Mouse (Mus musculus) stomach, embryonic 16.5 days (tissue): ENCODE results near the gene Kcnk2. TPM values are rescaled to one million over a fixed set of nuclear protein-coding genes. Genes with fewer than 3 reads are reported as not detected.

Experiments used
- ATAC-seq: fragments of 200-750 bp; cut with Nextera tagmentation; 2 replicates; pipeline ENCODE4 v1.8.0; 2017; ENCODE audit warnings: moderate number of reproducible peaks, moderate TSS enrichment; ENCODE audit not compliant: insufficient read depth, low FRiP score
- H3K27ac ChIP-seq: fragments of 300-500 bp; sonication (generic); 2 replicates; pipeline ENCODE4 v1.5.1; 2014; ENCODE audit warnings: low read length
- H3K27me3 ChIP-seq: fragments of 300-500 bp; sonication (generic); 2 replicates; pipeline ENCODE4 v1.6.1; 2014; ENCODE audit warnings: low read length, control low read depth, mixed read lengths; ENCODE audit not compliant: control insufficient read depth, insufficient read depth
- H3K36me3 ChIP-seq: fragments of 300-500 bp; sonication (generic); 2 replicates; pipeline ENCODE4 v1.6.1; 2014; ENCODE audit warnings: low read length; ENCODE audit not compliant: control insufficient read depth, insufficient read depth
- H3K4me1 ChIP-seq: fragments of 300-500 bp; sonication (generic); 2 replicates; pipeline ENCODE4 v1.6.1; 2014; ENCODE audit warnings: low read length, control low read depth, mixed read lengths; ENCODE audit not compliant: control insufficient read depth, insufficient read depth
- H3K4me2 ChIP-seq: fragments of 300-500 bp; sonication (generic); 2 replicates; pipeline ENCODE4 v1.6.1; 2014; ENCODE audit warnings: low read depth, low read length, mixed read lengths
- H3K4me3 ChIP-seq: fragments of 300-500 bp; sonication (generic); replicated peaks from 2 replicates; pipeline ENCODE4 v1.5.1; 2014; ENCODE audit warnings: mild to moderate bottlenecking, low read length
- H3K9ac ChIP-seq: fragments of 300-500 bp; sonication (generic); 2 replicates; pipeline ENCODE4 v1.6.1; 2014; ENCODE audit warnings: low read length
- H3K9me3 ChIP-seq: fragments of 300-500 bp; sonication (generic); replicated peaks from 2 replicates; pipeline ENCODE4 v1.6.1; 2016; ENCODE audit warnings: low read length, control low read depth; ENCODE audit not compliant: control insufficient read depth
- WGBS: fragments of 180-500 bp; shearing (Covaris S2); extraction: QIAGEN DNeasy Blood & Tissue Kit; methylation state at CpG from one replicate; pipeline ENCODE4 v1.1.7; 2014; 5-methylcytosine and 5-hydroxymethylcytosine counted together
- polyA plus RNA-seq: library from polyadenylated mRNA; unstranded; fragments of >200 nt; fragmentation: Nextera tagmentation; extraction: Ambion mirVana; gene quantifications from 2 replicates; pipeline ENCODE4 v1.2.1, GENCODE M21; 2015

The Kcnk2 gene
- polyA plus RNA-seq, 1 experiment from 2014 or later = 2.9 TPM

- H3K9me3 ChIP-seq = no peaks in the 10 kb centered on the region
- H3K36me3 ChIP-seq = no peaks in the 10 kb centered on the region
- no peaks in the 10 kb centered on the region for H3K4me1 ChIP-seq
- H3K4me3 ChIP-seq = no peak overlapping the region
- 75% methylated on average over 7 of the region's 7 CpGs for WGBS
- H3K27me3 ChIP-seq = no peaks in the 10 kb centered on the region
- no peak overlapping the region for H3K9ac ChIP-seq
- ATAC-seq = no peak
- no peak overlapping the region for H3K4me2 ChIP-seq
- no peak overlapping the region for H3K27ac ChIP-seq
Observed at GRCm38 (mm10) chr1:189313750-189314149, 88.3 kb downstream of the Kcnk2 start.

GRCm38 (mm10) chr1:189310145-189310544 lies 91.9 kb downstream of the Kcnk2 start:
- 67% methylated on average over 2 of the region's 2 CpGs for WGBS
- Histone ChIP-seq H3K4me2 (no peak overlapping the region), H3K27ac (no peak overlapping the region), H3K4me3 (no peak overlapping the region), H3K4me1 (no peaks in the 10 kb centered on the region), H3K36me3 (no peaks in the 10 kb centered on the region), H3K9ac (no peak overlapping the region), H3K9me3 (no peaks in the 10 kb centered on the region), H3K27me3 (no peaks in the 10 kb centered on the region)
- ATAC-seq = no peak

- no peaks in the 10 kb centered on the region for H3K4me1 ChIP-seq
- no peaks in the 10 kb centered on the region for H3K9me3 ChIP-seq
- H3K27me3 ChIP-seq = no peaks in the 10 kb centered on the region
- no peak overlapping the region for H3K9ac ChIP-seq
- no peak overlapping the region for H3K4me3 ChIP-seq
- H3K4me2 ChIP-seq = no peak overlapping the region
- no peak overlapping the region for H3K27ac ChIP-seq
- no peaks in the 10 kb centered on the region for H3K36me3 ChIP-seq
- ATAC-seq = no peak
- WGBS = 79% methylated on average over 8 of the region's 8 CpGs
Observed at GRCm38 (mm10) chr1:189304988-189305522, 97.0 kb downstream of the Kcnk2 start.

DNA sequence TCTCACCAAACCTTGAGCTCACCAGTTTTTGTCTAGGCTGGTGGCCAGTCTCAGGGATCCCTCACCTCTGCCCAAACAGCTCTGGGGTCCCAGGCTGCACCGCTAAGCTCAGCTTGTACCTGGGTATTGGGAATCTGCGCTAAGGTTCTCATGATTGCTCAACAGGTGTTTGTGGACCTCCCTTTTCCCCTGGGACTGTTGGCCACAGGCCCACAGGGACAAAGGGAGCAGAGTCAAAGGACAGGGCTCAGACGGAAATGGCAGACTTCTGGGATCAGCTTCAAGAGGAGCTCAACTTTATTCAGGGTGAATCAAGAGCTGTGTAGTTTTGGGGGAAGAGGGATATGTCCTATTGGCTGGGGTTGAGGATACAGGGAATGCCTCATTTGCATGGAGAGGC lies 99.1 kb downstream of the Kcnk2 start:
- no peak for ATAC-seq
- no peak overlapping the region for H3K27ac ChIP-seq
- no peak overlapping the region for H3K9ac ChIP-seq
- 79% methylated on average over 3 of the region's 3 CpGs for WGBS
- no peak overlapping the region for H3K4me2 ChIP-seq
- no peak overlapping the region for H3K4me3 ChIP-seq
- no peaks in the 10 kb centered on the region; the same call in 1 of the 2 replicates for H3K9me3 ChIP-seq
- no peaks in the 10 kb centered on the region for H3K4me1 ChIP-seq
- no peaks in the 10 kb centered on the region for H3K27me3 ChIP-seq
- no peaks in the 10 kb centered on the region for H3K36me3 ChIP-seq

DNA sequence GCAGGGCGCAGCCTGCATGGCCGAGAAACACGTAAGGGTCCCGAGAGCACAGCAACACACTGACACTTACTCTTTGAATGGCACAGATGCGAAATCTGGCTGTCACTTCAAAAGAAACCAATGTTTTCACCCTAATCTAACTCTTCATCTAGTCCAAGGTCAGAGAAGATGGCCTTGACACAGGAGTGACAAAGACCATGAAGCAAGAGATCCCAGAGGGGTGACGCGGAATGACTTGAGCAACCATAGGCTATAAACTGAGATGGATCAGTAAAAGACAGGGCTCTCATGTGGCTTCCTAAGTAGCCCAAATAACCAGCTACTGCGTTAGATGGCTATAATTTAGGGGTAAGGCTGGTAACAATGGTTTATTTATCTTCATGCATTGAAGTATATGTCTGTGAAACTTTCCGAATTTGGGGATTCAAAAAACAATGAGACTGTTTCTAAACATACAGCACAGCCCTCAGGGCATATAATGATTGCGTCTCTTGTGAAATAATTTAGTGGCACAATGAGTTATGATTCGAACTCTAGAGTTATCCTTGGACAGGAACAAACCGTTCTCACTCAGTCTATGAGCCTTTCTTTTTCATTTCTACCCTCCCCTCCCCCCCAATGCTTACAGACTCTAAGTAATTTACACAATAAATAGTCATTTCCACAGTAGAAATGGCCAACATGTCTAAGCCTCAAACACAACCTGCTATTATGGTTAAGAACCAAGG lies 108.2 kb downstream of the Kcnk2 start:
- H3K9me3 ChIP-seq = no peaks in the 10 kb centered on the region
- H3K27ac ChIP-seq = no peak overlapping the region
- no peaks in the 10 kb centered on the region for H3K27me3 ChIP-seq
- WGBS = 81% methylated on average over 12 of the region's 12 CpGs
- no peaks in the 10 kb centered on the region for H3K36me3 ChIP-seq
- ATAC-seq = no peak
- H3K4me3 ChIP-seq = no peak overlapping the region
- no peak overlapping the region for H3K9ac ChIP-seq
- no peak overlapping the region for H3K4me2 ChIP-seq
- H3K4me1 ChIP-seq = no peaks in the 10 kb centered on the region

- Histone ChIP-seq H3K4me1 (no peaks in the 10 kb centered on the region), H3K9ac (no peak overlapping the region), H3K4me3 (no peak overlapping the region), H3K36me3 (no peaks in the 10 kb centered on the region), H3K27me3 (no peaks in the 10 kb centered on the region), H3K9me3 (no peaks in the 10 kb centered on the region), H3K4me2 (no peak overlapping the region), H3K27ac (no peak overlapping the region)
- ATAC-seq = no peak
- WGBS = 50% methylated on average over 3 of the region's 3 CpGs
Observed at GRCm38 (mm10) chr1:189290885-189291284, 111.2 kb downstream of the Kcnk2 start.

DNA sequence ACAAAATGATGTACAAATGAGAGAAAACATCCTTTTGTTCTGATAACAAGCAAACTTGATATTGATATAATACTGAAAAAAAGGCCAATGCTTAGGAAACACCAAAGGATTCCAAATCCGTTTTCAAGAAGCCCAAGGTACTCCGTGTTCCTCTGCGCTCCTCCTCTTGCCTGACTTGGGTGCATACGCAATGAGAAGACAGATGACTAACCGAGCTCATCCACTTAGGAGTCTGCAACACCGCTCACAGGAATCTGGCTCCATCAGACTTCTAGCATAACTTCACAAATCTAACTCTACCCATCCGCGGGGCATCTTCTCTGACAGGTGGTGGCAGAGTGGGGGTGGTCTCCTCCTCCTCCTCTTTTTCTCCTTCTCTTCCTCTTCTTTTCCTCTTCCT lies 113.1 kb downstream of the Kcnk2 start:
- H3K4me1 ChIP-seq = no peaks in the 10 kb centered on the region
- no peak overlapping the region for H3K9ac ChIP-seq
- H3K9me3 ChIP-seq = no peaks in the 10 kb centered on the region
- no peaks in the 10 kb centered on the region for H3K27me3 ChIP-seq
- H3K4me2 ChIP-seq = no peak overlapping the region
- no peak overlapping the region for H3K4me3 ChIP-seq
- ATAC-seq = no peak
- WGBS = 83% methylated on average over 8 of the region's 8 CpGs
- no peaks in the 10 kb centered on the region for H3K36me3 ChIP-seq
- H3K27ac ChIP-seq = no peak overlapping the region

DNA sequence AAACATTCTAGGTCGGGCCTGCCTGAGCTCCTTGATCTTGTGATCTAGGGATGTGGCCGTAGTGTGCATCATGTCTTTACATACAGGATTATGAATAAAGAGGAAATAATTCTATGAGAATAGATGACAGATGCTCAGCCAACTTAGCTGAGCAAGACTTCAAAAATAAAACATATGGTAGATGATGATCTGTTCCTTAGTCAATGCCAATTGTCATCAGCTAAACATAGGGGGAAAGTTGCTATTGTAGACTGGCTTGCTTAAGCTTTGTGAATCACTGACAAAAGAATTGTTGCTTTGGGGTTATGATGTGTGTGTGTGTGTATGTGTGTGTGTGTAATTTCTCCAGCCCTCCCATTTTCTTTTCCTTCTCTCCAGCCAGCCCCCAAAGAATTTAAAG lies 129.8 kb downstream of the Kcnk2 start:
- H3K4me2 ChIP-seq = no peak overlapping the region
- ATAC-seq = no peak
- 82% methylated on average over 2 of the region's 2 CpGs for WGBS
- H3K9ac ChIP-seq = no peak overlapping the region
- no peaks in the 10 kb centered on the region for H3K36me3 ChIP-seq
- no peaks in the 10 kb centered on the region for H3K4me1 ChIP-seq
- no peaks in the 10 kb centered on the region for H3K9me3 ChIP-seq
- H3K4me3 ChIP-seq = no peak overlapping the region
- no peak overlapping the region for H3K27ac ChIP-seq
- no peaks in the 10 kb centered on the region for H3K27me3 ChIP-seq

- no peaks in the 10 kb centered on the region for H3K9me3 ChIP-seq
- no peak for ATAC-seq
Observed at GRCm38 (mm10) chr1:189253631-189254030, 148.4 kb downstream of the Kcnk2 start.

More at GRCm38 (mm10) chr1:189253631-189254030, 148.4 kb downstream of the Kcnk2 start:
- H3K4me1 ChIP-seq = no peaks in the 10 kb centered on the region
- H3K27ac ChIP-seq = no peak overlapping the region
- H3K36me3 ChIP-seq = no peaks in the 10 kb centered on the region
- H3K4me2 ChIP-seq = no peak overlapping the region
- no peak overlapping the region for H3K9ac ChIP-seq
- H3K4me3 ChIP-seq = no peak overlapping the region
- no peaks in the 10 kb centered on the region for H3K27me3 ChIP-seq
